25 mouse cellular contexts compared by ENCODE assay signal in genomic region chr13:64286321-64286720, GRCm38 (mm10).
"Had no signal": no experiment of that assay in that cellular context is flagged by ENCODE, and none has a peak within 500 bp of the region (broad histone marks: within the 10 kb centered on the region; RNA-seq: fewer than 3 reads in every experiment).

No protein-coding gene starts in this region.

- H3K9me3 ChIP-seq: heart, embryonic 15.5 days; hindbrain, embryonic 10.5 days; intestine, embryonic 15.5 days had no signal

- H3K4me1 ChIP-seq: heart, embryonic 15.5 days; hindbrain, embryonic 12.5 days had no signal

- ATAC-seq: hindbrain, embryonic 16.5 days; inflammation-experienced regulatory T-cells, adult 6 months; intestine, embryonic 15.5 days; intestine, postnatal 0 days; liver, embryonic 12.5 days had no signal

- H3K4me3 ChIP-seq: gastrocnemius, adult 2 months; heart, adult 2 months; heart, embryonic 13.5 days; heart, embryonic 15.5 days; hindbrain, embryonic 10.5 days; hindbrain, embryonic 12.5 days; intestine, embryonic 15.5 days; layer of hippocampus, adult 2 months; limb, embryonic 12.5 days; liver, embryonic 12.5 days had no signal

- DNase-seq: gastrocnemius, adult 2 months; gastrocnemius, postnatal 10 days; gastrocnemius, postnatal 25 days; heart, adult 2 months; heart, postnatal 4 days; kidney, adult 18-20 months; kidney, postnatal 10 days; kidney, postnatal 4 days; layer of hippocampus, postnatal 36 days; left cerebral cortex, postnatal 4 days; liver had no signal

- H3K36me3 ChIP-seq: hindbrain, embryonic 10.5 days; hindbrain, embryonic 12.5 days; intestine, embryonic 15.5 days had no signal

- H3K9ac ChIP-seq: heart, embryonic 13.5 days; heart, embryonic 15.5 days; hindbrain, embryonic 12.5 days; hindbrain, embryonic 14.5 days; intestine, embryonic 15.5 days; limb, embryonic 12.5 days; liver, embryonic 12.5 days; liver, embryonic 14.5 days had no signal

- H3K27ac ChIP-seq: gastrocnemius, adult 2 months; heart, adult 2 months; heart, embryonic 13.5 days; heart, embryonic 15.5 days; hindbrain, embryonic 10.5 days; hindbrain, embryonic 12.5 days; hindbrain, embryonic 14.5 days; intestine, embryonic 15.5 days; layer of hippocampus, adult 2 months; limb, embryonic 12.5 days; liver, embryonic 12.5 days; liver, embryonic 14.5 days had no signal

- H3K27me3 ChIP-seq: heart, embryonic 13.5 days; heart, embryonic 15.5 days; hindbrain, embryonic 12.5 days; intestine, embryonic 15.5 days; limb, embryonic 12.5 days; liver, embryonic 12.5 days had no signal

- H3K4me2 ChIP-seq: heart, embryonic 11.5 days; heart, embryonic 13.5 days; heart, embryonic 15.5 days; hindbrain, embryonic 12.5 days; hindbrain, embryonic 14.5 days; intestine, embryonic 15.5 days; limb, embryonic 12.5 days; liver, embryonic 12.5 days had no signal
